Mouse (Mus musculus): ENCODE measurements around the gene Slit3. TPM values are rescaled to one million over a fixed set of nuclear protein-coding genes. Genes with fewer than 3 reads are reported as not detected.

Slit3 gene
- polyA plus RNA-seq, 1 experiment = 0.04 TPM

DNA sequence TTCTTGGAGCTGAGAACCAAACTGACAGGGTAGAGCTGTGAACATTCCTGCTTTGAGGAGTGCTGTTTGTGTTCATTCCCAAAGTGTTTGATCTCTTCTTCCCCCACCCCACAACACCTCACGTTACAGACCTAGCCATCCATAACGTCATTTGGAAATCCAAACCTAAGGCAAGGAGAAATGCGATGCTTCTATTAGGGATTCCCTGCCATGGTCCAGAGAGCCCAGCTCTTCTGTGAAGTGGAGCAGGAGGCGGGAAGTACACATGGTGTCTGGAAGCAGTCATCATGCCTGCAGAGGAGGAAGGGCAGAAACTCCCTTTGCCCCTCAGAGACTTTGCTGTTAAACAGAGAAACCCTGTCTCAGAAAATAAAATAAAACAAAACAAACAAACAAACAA is 555.7 kb downstream of the Slit3 start:
- Histone ChIP-seq H3K4me1 (no peaks in the 10 kb centered on the region), H3K4me3 (replicated peaks) (no peak overlapping the region), H3K36me3 (replicated peaks; ENCODE audit: low read length) (no peaks in the 10 kb centered on the region), H3K9me3 (no peaks in the 10 kb centered on the region), H3K27me3 (replicated peaks) (peaks cover 2% of the 10 kb centered on the region)
- TF ChIP-seq GATA1 (IDR thresholded peaks at IDR 0.05; ENCODE audit: borderline replicate concordance, low read length) = no peak
- no peak for TF ChIP-seq FLI1 (IDR thresholded peaks at IDR 0.05; ENCODE audit: low read length)

DNA sequence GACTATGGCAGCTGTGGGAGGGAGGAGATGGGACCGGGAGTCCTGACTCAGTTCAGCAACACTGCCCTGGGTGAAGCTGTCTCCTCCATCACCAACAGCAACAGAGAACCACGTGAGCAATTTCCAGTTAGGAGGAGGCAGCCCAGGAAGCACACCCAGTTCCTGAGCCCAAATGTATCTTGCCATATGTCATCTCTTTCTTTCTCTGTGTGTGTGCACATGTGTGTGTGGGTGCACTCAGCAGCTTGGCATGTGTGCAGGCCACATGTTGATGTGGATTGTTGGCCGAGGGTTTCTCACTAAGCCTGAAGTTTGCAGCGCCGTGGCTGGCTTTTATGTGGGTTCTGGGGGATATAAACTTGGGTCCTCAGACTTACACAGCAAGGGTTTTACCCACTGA is 559.0 kb downstream of the Slit3 start:
- Histone ChIP-seq H3K9me3 (no peaks in the 10 kb centered on the region), H3K27me3 (replicated peaks) (peaks cover 2% of the 10 kb centered on the region), H3K36me3 (replicated peaks; ENCODE audit: low read length) (no peaks in the 10 kb centered on the region), H3K4me1 (no peaks in the 10 kb centered on the region), H3K4me3 (replicated peaks) (no peak overlapping the region)
- TF ChIP-seq FLI1 (IDR thresholded peaks at IDR 0.05; ENCODE audit: low read length) (no peak), GATA1 (IDR thresholded peaks at IDR 0.05; ENCODE audit: borderline replicate concordance, low read length) (no peak)

DNA sequence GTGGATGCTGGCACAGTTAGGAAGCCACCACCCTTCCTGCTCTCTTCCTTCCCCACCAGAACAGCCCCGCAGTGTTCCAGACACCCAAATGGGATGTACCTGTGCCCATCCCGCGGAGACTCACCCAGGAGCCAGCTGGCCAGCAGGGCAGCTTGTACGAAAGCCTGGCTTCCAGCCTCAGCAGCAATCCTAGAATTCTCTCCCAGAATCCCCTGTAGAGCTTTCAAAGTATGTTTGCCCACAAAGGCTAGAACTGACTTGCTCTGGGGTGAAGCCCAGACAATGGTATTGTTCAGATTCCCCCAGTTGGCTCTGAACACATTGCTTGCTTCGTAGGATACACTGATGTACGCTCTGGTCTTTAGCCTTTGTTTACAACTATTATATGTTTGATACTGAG is 566.3 kb downstream of the Slit3 start:
- no peaks in the 10 kb centered on the region for H3K9me3 ChIP-seq
- no peaks in the 10 kb centered on the region for H3K36me3 ChIP-seq (replicated peaks; ENCODE audit: low read length)

DNA sequence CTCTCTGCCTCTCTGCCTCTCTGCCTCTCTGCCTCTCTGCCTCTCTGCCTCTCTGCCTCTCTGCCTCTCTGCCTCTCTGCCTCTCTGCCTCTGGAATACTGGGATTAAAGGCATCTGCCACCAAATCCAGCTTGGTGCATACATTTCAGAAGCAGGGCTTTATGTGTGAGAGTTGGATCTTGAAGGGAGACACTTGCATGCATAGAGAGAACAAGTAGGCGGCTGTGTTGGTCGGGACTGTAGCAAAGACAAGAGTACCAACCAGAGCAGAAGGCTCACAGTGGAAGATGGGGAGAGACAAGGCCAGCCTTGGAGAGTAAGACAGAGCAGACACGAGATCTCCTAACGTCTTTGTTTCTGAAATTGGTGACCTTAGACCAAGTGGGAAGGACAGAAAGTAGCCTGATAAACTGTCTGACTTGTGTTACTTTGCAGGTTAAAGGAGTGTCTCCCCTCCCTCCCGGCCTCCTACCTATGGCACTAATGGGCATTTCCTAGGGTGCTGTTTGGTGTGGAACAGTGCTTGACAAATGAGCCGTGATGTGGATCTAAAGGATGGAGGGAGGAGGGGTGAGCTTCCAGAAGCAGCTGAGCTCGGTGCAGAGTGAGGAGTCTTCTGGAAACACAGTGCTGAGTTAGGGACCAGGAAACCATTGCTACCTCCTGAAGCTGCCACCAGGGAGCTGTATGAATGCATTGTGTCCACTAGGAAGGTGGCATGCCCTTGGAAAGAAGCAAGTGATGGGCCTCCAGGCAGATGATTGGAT is 569.7 kb downstream of the Slit3 start:
- no peaks in the 10 kb centered on the region for H3K27me3 ChIP-seq (replicated peaks)

More for the DNA sequence above, 566.3 kb downstream of the Slit3 start:
- no peak for TF ChIP-seq FLI1 (IDR thresholded peaks at IDR 0.05; ENCODE audit: low read length)
- TF ChIP-seq GATA1 (IDR thresholded peaks at IDR 0.05; ENCODE audit: borderline replicate concordance, low read length) = no peak
- no peaks in the 10 kb centered on the region for H3K27me3 ChIP-seq (replicated peaks)
- H3K4me1 ChIP-seq = no peaks in the 10 kb centered on the region
- H3K4me3 ChIP-seq (replicated peaks) = no peak overlapping the region

DNA sequence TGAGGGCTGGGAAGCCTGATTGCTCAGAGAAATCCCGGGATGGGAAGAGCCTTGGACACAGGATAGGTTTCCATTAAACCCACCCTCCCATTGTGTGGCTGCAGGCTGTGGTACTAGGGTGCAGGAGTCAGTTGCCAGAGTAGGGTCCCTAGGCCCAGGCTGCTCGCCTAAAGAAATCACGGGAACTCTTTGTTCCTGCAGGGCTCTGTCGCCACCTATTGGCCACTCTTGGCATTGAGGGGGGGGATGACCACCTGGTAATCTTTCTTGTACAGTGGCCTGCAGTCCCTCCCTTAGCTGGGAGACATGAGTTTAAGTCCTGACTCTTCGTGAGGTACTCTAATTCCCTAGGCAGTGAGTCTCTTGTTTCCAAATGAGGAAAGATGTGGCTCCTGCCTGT is 572.1 kb downstream of the Slit3 start:
- Histone ChIP-seq H3K4me3 (replicated peaks) (no peak overlapping the region), H3K27me3 (replicated peaks) (no peaks in the 10 kb centered on the region), H3K9me3 (no peaks in the 10 kb centered on the region), H3K36me3 (replicated peaks; ENCODE audit: low read length) (no peaks in the 10 kb centered on the region), H3K4me1 (no peaks in the 10 kb centered on the region)
- TF ChIP-seq GATA1 (IDR thresholded peaks at IDR 0.05; ENCODE audit: borderline replicate concordance, low read length) (no peak), FLI1 (IDR thresholded peaks at IDR 0.05; ENCODE audit: low read length) (no peak)

More for the DNA sequence above, 569.7 kb downstream of the Slit3 start:
- Histone ChIP-seq H3K4me1 (no peaks in the 10 kb centered on the region), H3K36me3 (replicated peaks; ENCODE audit: low read length) (no peaks in the 10 kb centered on the region), H3K9me3 (no peaks in the 10 kb centered on the region), H3K4me3 (replicated peaks) (no peak overlapping the region)
- TF ChIP-seq FLI1 (IDR thresholded peaks at IDR 0.05; ENCODE audit: low read length) = no peak
- TF ChIP-seq GATA1 (IDR thresholded peaks at IDR 0.05; ENCODE audit: borderline replicate concordance, low read length) = no peak

DNA sequence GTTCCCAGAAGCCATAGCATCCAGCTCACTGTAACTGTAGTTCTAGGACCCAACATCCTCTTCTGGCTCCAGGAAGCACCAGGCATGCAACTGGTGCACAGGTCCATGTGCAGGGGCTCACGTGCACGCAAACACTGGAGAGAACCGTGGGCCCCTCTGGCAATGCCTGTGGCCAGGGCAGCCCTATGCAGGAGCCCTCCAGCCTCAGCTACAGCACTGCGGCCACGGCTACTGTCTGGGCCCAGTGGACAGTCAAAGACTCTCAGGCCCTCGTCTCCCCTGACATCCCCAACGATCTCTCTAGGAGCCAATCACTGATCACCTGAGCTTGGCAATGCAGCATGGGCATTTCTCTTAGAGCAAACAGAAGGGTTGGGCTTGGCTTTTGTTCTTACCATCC is 572.6 kb downstream of the Slit3 start:
- H3K36me3 ChIP-seq (replicated peaks; ENCODE audit: low read length) = no peaks in the 10 kb centered on the region
- H3K27me3 ChIP-seq (replicated peaks) = no peaks in the 10 kb centered on the region
- no peak overlapping the region for H3K4me3 ChIP-seq (replicated peaks)
- no peaks in the 10 kb centered on the region for H3K9me3 ChIP-seq
- TF ChIP-seq GATA1 (IDR thresholded peaks at IDR 0.05; ENCODE audit: borderline replicate concordance, low read length) = no peak
- TF ChIP-seq FLI1 (IDR thresholded peaks at IDR 0.05; ENCODE audit: low read length) = no peak
- no peaks in the 10 kb centered on the region for H3K4me1 ChIP-seq

DNA sequence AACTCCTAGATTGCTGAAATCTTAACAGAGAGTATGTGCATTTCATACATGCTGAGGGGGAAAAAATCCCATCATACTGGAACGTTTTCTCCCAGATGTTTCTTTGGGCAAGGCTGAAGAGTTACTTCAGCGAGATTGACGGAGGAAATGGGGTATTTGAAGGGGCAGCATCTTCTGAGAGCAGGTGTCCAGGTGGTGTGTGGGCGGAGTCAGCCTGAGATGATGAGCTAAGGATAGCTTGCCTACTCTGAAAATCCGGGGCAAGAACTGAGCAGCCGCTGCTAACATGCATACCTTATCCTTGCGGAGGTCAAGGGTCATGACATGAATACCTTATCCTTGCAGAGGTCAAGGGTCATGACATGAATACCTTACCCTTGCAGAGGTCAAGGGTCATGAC is 576.5 kb downstream of the Slit3 start:
- no peaks in the 10 kb centered on the region for H3K27me3 ChIP-seq (replicated peaks)
- no peak for TF ChIP-seq GATA1 (IDR thresholded peaks at IDR 0.05; ENCODE audit: borderline replicate concordance, low read length)
- no peak for TF ChIP-seq FLI1 (IDR thresholded peaks at IDR 0.05; ENCODE audit: low read length)
- H3K4me1 ChIP-seq = no peaks in the 10 kb centered on the region
- no peak overlapping the region for H3K4me3 ChIP-seq (replicated peaks)
- H3K36me3 ChIP-seq (replicated peaks; ENCODE audit: low read length) = no peaks in the 10 kb centered on the region
- no peaks in the 10 kb centered on the region for H3K9me3 ChIP-seq

DNA sequence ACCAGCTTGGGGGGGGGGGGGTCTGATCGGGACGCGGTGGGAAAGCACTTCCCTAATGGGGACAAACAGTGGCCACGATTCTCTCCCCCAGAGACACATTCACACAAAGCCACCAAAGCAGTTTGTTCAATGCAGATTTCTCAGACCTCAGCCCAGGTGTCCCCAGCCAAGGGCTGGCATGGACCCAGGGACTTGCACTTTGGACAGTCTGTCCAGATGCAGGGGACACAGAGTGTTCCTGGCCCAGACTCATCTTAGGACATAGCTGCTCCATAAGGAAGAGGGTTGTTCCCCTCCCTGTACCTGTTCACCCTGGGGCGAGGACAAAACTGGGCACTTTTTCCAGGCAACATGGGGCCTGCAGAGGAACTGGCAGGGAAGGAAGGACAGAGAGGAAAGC is 577.9 kb downstream of the Slit3 start:
- no peaks in the 10 kb centered on the region for H3K27me3 ChIP-seq (replicated peaks)
- TF ChIP-seq FLI1 (IDR thresholded peaks at IDR 0.05; ENCODE audit: low read length) = no peak
- TF ChIP-seq GATA1 (IDR thresholded peaks at IDR 0.05; ENCODE audit: borderline replicate concordance, low read length) = no peak
- H3K4me1 ChIP-seq = no peaks in the 10 kb centered on the region
- no peaks in the 10 kb centered on the region for H3K36me3 ChIP-seq (replicated peaks; ENCODE audit: low read length)
- H3K4me3 ChIP-seq (replicated peaks) = no peak overlapping the region
- peaks cover 13% of the 10 kb centered on the region for H3K9me3 ChIP-seq

DNA sequence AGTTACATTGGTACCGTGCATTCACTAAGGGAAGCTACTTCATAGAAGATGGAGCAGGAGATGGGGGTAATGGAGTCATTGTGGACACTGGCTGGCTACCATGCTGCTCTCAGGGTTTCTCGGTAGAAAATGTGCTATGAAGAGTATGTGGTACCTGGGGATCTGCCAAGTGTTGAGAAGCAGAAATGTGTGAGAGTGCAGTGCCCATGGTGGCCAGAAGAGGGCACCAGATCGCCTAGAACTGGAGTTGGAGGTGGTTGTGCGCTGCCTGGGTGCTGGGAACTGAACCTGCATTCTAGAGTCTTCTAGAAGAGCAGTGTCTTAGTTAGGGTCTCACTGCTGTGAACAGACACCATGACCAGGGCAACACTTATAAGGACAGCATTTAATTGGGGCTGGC is 582.4 kb downstream of the Slit3 start:
- no peaks in the 10 kb centered on the region for H3K27me3 ChIP-seq (replicated peaks)
- H3K4me1 ChIP-seq = no peaks in the 10 kb centered on the region
- H3K4me3 ChIP-seq (replicated peaks) = no peak overlapping the region
- H3K36me3 ChIP-seq (replicated peaks; ENCODE audit: low read length) = no peaks in the 10 kb centered on the region
- TF ChIP-seq GATA1 (IDR thresholded peaks at IDR 0.05; ENCODE audit: borderline replicate concordance, low read length) = no peak
- peaks cover 42% of the 10 kb centered on the region for H3K9me3 ChIP-seq

DNA sequence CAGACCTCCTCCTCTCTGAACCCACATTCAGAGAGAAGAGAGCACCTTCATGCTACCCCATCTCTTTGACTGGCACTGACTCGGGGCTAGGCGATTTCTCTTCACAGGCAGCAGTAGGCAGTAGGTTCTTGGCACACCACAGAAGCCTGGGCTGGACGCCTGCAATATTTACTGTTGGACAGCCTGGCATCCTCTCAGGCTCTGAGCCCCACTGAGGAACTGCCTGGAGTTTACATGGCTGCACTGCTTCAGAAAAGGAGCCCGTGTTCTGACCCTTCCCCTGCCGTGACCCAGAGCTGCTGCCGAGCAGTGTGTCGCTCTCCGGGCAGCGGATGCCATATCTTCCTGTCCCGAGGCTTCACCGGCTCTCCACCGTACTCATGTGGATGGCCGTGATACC is 583.4 kb downstream of the Slit3 start:
- H3K27me3 ChIP-seq (replicated peaks) = no peaks in the 10 kb centered on the region
- peak overlapping the region; percentile 33 for H3K4me3 ChIP-seq (replicated peaks)
- TF ChIP-seq GATA1 (IDR thresholded peaks at IDR 0.05; ENCODE audit: borderline replicate concordance, low read length) = no peak
- no peak for TF ChIP-seq FLI1 (IDR thresholded peaks at IDR 0.05; ENCODE audit: low read length)
- H3K9me3 ChIP-seq = peaks cover 42% of the 10 kb centered on the region
- H3K4me1 ChIP-seq = no peaks in the 10 kb centered on the region
- H3K36me3 ChIP-seq (replicated peaks; ENCODE audit: low read length) = no peaks in the 10 kb centered on the region
